Mouse (Mus musculus) embryonic facial prominence, embryonic 14.5 days (tissue): ENCODE results near the gene Simc1. TPM values are rescaled to one million over a fixed set of nuclear protein-coding genes. Genes with fewer than 3 reads are reported as not detected.

ENCODE experiments used
- ATAC-seq: fragments of 200-750 bp; cut with Nextera tagmentation; 2 replicates; pipeline ENCODE4 v1.8.0; 2017; ENCODE audit warnings: low read depth, moderate number of reproducible peaks, moderate TSS enrichment
- DNase-seq: peaks from one replicate; pipeline ENCODE4 v3.0.0-alpha.2; 2015; ENCODE audit warnings: low spot score
- H3K27ac ChIP-seq: fragments of 300-500 bp; sonication (generic); replicated peaks from 2 replicates; pipeline ENCODE4 v1.5.1; 2014; ENCODE audit warnings: low read depth, mild to moderate bottlenecking, low read length, moderate library complexity
- H3K27me3 ChIP-seq: fragments of 300-500 bp; sonication (generic); replicated peaks from 2 replicates; pipeline ENCODE4 v1.6.1; 2014; ENCODE audit warnings: low read length; ENCODE audit not compliant: control insufficient read depth, insufficient read depth
- H3K36me3 ChIP-seq: fragments of 300-500 bp; sonication (generic); 2 replicates; pipeline ENCODE4 v1.6.1; 2014; ENCODE audit warnings: low read length, mixed read lengths; ENCODE audit not compliant: control insufficient read depth, insufficient read depth
- H3K4me1 ChIP-seq: fragments of 300-500 bp; sonication (generic); 2 replicates; pipeline ENCODE4 v1.6.1; 2014; ENCODE audit warnings: antibody characterized with exemption, low read length; ENCODE audit not compliant: control insufficient read depth, insufficient read depth
- H3K4me2 ChIP-seq: fragments of 300-500 bp; sonication (generic); 2 replicates; pipeline ENCODE4 v1.6.1; 2014; ENCODE audit warnings: low read depth, mild to moderate bottlenecking, low read length, moderate library complexity, mixed read lengths
- H3K4me3 ChIP-seq: fragments of 300-500 bp; sonication (generic); 2 replicates; pipeline ENCODE4 v1.5.1; 2014; ENCODE audit warnings: low read depth, mild to moderate bottlenecking, low read length
- H3K9ac ChIP-seq: fragments of 300-500 bp; sonication (generic); 2 replicates; pipeline ENCODE4 v1.6.1; 2014; ENCODE audit warnings: low read depth, mild to moderate bottlenecking, low read length, moderate library complexity, mixed read lengths
- H3K9me3 ChIP-seq: fragments of 300-500 bp; sonication (generic); 2 replicates; pipeline ENCODE4 v1.6.1; 2016; ENCODE audit warnings: low read length; ENCODE audit not compliant: control insufficient read depth
- WGBS: fragments of 180-500 bp; shearing (Covaris S2); extraction: QIAGEN DNeasy Blood & Tissue Kit; methylation state at CpG from one replicate; pipeline ENCODE4 v1.1.7; 2014; 5-methylcytosine and 5-hydroxymethylcytosine counted together
- polyA plus RNA-seq: library from polyadenylated mRNA; unstranded; fragments of >200 nt; fragmentation: Nextera tagmentation; extraction: Ambion mirVana; gene quantifications from 2 replicates; pipeline ENCODE4 v1.2.1, GENCODE M21; 2014

The Simc1 gene
- polyA plus RNA-seq, 1 experiment from 2014 or later = 14.1 TPM

DNA sequence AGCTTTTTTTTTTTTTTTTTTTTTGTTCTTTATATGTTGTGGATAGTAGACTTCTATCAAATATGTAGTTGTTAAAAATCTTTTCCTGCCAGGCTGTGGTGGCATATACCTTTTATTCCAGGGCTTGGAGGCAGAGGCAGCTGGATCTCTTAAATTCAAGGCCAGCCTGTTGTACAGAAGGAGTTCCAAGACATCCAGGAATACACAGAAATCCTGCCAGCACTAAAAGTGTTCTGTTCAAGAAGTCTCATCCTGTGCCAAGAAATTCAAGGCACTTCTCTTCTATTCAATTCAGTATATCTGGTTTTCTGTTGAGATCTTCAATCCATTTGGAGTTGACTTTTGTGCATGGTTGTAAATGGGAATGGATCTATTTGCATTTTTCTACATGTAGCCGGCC, 2.3 kb downstream of the Simc1 start:
- DNase-seq (no peak), ATAC-seq (no peak)
- Histone ChIP-seq H3K4me1 (peaks cover 10% of the 10 kb centered on the region), H3K4me3 (no peak overlapping the region), H3K27me3 (no peaks in the 10 kb centered on the region), H3K27ac (no peak overlapping the region), H3K9me3 (no peaks in the 10 kb centered on the region), H3K36me3 (0 out of 2 replicates have a peak, but pooled peaks cover 4% of the 10 kb centered on the region), H3K9ac (no peak overlapping the region), H3K4me2 (no peak overlapping the region)
- WGBS = 96% methylated on average over 1 of the region's 1 CpGs

GRCm38 (mm10) chr13:54520221-54520620, 16.6 kb downstream of the Simc1 start:
- Histone ChIP-seq H3K27ac (no peak overlapping the region), H3K4me3 (no peak overlapping the region), H3K27me3 (no peaks in the 10 kb centered on the region), H3K4me2 (no peak overlapping the region), H3K36me3 (peaks cover 17% of the 10 kb centered on the region), H3K9me3 (peaks cover 6% of the 10 kb centered on the region; the same call in 1 of the 2 replicates), H3K4me1 (no peaks in the 10 kb centered on the region), H3K9ac (no peak overlapping the region)
- ATAC-seq (no peak), DNase-seq (no peak)
- WGBS = 95% methylated on average over 4 of the region's 4 CpGs

- Histone ChIP-seq H3K27ac (no peak overlapping the region), H3K4me3 (no peak overlapping the region), H3K27me3 (no peaks in the 10 kb centered on the region), H3K36me3 (peaks cover 26% of the 10 kb centered on the region), H3K9ac (no peak overlapping the region), H3K9me3 (no peaks in the 10 kb centered on the region), H3K4me2 (no peak overlapping the region), H3K4me1 (no peaks in the 10 kb centered on the region)
- no peak for DNase-seq
- ATAC-seq = no peak
Observed at GRCm38 (mm10) chr13:54521181-54521580, 17.6 kb downstream of the Simc1 start.

DNA sequence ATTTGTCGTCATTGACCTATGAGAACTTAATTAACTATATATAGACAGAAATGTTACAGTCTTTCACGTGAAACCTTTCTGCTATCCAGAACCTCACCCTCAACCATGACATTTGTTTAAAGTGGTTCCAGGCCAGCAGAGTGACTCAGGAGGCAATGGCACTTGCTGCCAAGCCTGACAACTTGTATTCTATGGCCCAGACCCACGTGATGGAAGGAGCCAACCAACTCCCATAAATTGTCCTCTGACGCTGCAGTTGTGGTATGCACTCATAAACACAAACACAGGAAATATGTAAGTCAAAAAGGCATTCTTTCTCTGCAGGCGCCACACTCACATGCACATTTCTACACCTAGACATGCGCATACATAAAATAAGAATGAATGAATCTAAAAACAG, 23.6 kb downstream of the Simc1 start:
- 88% methylated on average over 6 of the region's 6 CpGs for WGBS
- Histone ChIP-seq H3K4me1 (no peaks in the 10 kb centered on the region), H3K9ac (no peak overlapping the region), H3K4me3 (no peak overlapping the region), H3K4me2 (no peak overlapping the region), H3K36me3 (peaks cover 77% of the 10 kb centered on the region), H3K9me3 (no peaks in the 10 kb centered on the region), H3K27me3 (no peaks in the 10 kb centered on the region), H3K27ac (no peak overlapping the region)
- no peak for ATAC-seq
- DNase-seq = no peak

DNA sequence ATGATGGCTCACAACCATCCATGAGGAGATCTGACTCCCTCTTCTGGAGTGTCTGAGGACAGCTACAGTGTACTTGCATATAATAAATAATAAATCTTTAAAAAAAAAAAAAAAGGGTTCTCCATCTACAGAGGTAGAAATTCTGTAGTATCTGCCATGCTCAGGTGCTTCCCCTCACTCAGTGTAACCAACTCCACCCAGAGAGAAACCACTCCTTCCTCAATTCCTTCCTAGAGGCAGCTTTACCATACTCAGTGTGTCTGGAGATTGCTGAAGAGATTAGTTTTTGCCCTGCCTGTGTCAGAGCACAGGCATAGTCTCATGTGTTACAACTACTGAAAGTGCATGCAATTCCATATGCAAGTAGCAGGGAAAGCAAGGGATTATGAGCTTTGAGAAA, 28.6 kb downstream of the Simc1 start:
- H3K36me3 ChIP-seq = peaks cover 73% of the 10 kb centered on the region
- ATAC-seq (no peak), DNase-seq (no peak)
- H3K27me3 ChIP-seq = no peaks in the 10 kb centered on the region
- H3K9me3 ChIP-seq = no peaks in the 10 kb centered on the region
- H3K4me2 ChIP-seq = no peak overlapping the region
- H3K27ac ChIP-seq = no peak overlapping the region
- no peak overlapping the region for H3K9ac ChIP-seq
- no peaks in the 10 kb centered on the region for H3K4me1 ChIP-seq
- no peak overlapping the region for H3K4me3 ChIP-seq

- H3K9me3 ChIP-seq = no peaks in the 10 kb centered on the region
- no peaks in the 10 kb centered on the region for H3K27me3 ChIP-seq
- H3K4me1 ChIP-seq = no peaks in the 10 kb centered on the region
- no peak overlapping the region for H3K4me2 ChIP-seq
- H3K9ac ChIP-seq = no peak overlapping the region
- peaks cover 75% of the 10 kb centered on the region for H3K36me3 ChIP-seq
- DNase-seq (no peak), ATAC-seq (no peak)
- no peak overlapping the region for H3K4me3 ChIP-seq
- H3K27ac ChIP-seq = no peak overlapping the region
- 85% methylated on average over 7 of the region's 7 CpGs for WGBS
Observed at GRCm38 (mm10) chr13:54548036-54548435, 44.5 kb downstream of the Simc1 start.

DNA sequence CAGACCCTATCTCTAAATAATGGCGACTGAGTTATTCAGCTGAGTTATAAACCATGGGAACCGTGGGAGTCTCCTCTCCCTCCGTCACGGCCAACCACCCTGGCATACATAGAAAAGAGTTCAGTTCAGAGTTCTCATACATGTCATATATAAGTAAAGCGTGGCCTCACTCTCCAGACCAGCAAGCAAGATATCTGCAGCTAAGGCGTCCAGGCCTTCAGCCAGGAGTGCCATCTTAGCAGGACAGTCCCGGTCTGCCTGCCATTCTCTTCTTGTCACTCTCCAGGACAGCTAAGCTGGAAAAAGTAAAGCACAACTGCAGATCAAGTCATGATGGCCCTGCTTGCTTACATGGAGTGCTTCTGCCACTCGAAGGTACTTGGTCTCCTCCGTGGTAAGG, 52.6 kb downstream of the Simc1 start:
- WGBS = 93% methylated on average over 8 of the region's 9 CpGs
- H3K27me3 ChIP-seq = no peaks in the 10 kb centered on the region
- H3K9ac ChIP-seq = no peak overlapping the region
- ATAC-seq (no peak), DNase-seq (no peak)
- H3K4me3 ChIP-seq = no peak overlapping the region
- H3K27ac ChIP-seq = no peak overlapping the region
- H3K4me1 ChIP-seq = no peaks in the 10 kb centered on the region
- no peaks in the 10 kb centered on the region for H3K9me3 ChIP-seq
- peaks cover 92% of the 10 kb centered on the region for H3K36me3 ChIP-seq
- no peak overlapping the region for H3K4me2 ChIP-seq

- no peaks in the 10 kb centered on the region for H3K9me3 ChIP-seq
- DNase-seq = no peak
- H3K4me1 ChIP-seq = no peaks in the 10 kb centered on the region
- H3K27me3 ChIP-seq = no peaks in the 10 kb centered on the region
- no peak overlapping the region for H3K27ac ChIP-seq
- no peak overlapping the region for H3K9ac ChIP-seq
- no peak overlapping the region for H3K4me3 ChIP-seq
- peaks cover 92% of the 10 kb centered on the region for H3K36me3 ChIP-seq
- no peak overlapping the region for H3K4me2 ChIP-seq
- WGBS = 92% methylated on average over 3 of the region's 3 CpGs
- no peak for ATAC-seq
Observed at GRCm38 (mm10) chr13:54556796-54557195, 53.2 kb downstream of the Simc1 start.

DNA sequence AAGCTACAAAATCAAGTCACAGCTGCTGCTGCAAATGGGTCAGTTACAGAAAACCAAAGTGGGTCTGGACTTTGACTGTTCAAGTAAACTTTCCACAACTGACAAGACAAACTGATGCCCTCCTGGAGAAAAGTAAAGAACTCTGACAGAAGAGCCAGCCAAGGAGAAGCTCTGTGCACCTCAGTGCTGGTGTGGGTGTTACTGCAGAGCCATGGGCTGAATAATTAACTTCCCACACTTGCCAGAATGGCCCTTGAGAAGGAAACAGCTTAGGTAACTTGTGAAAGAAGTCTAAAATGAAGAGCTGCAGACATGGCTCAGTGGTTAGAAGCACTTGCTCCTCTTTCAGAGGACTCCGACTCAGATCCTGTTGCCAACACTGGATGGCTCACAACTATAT, 54.1 kb downstream of the Simc1 start:
- H3K4me1 ChIP-seq = no peaks in the 10 kb centered on the region

More for the DNA sequence above, 54.1 kb downstream of the Simc1 start:
- no peak overlapping the region for H3K4me2 ChIP-seq
- ATAC-seq = no peak
- 91% methylated on average over 1 of the region's 1 CpGs for WGBS
- no peak for DNase-seq
- H3K9me3 ChIP-seq = no peaks in the 10 kb centered on the region
- no peak overlapping the region for H3K4me3 ChIP-seq
- H3K27me3 ChIP-seq = no peaks in the 10 kb centered on the region
- no peak overlapping the region for H3K27ac ChIP-seq
- peaks cover 91% of the 10 kb centered on the region for H3K36me3 ChIP-seq
- H3K9ac ChIP-seq = no peak overlapping the region
